Mouse (Mus musculus): ENCODE measurements around the gene Tom1l2. TPM values are rescaled to one million over a fixed set of nuclear protein-coding genes. Genes with fewer than 3 reads are reported as not detected.
A peak's percentile ranks its signal among the peaks of the same experiment; 100 is the strongest.

Tom1l2 gene
- polyA plus RNA-seq, 1 experiment from 2014 or later = 40.0 TPM

DNA sequence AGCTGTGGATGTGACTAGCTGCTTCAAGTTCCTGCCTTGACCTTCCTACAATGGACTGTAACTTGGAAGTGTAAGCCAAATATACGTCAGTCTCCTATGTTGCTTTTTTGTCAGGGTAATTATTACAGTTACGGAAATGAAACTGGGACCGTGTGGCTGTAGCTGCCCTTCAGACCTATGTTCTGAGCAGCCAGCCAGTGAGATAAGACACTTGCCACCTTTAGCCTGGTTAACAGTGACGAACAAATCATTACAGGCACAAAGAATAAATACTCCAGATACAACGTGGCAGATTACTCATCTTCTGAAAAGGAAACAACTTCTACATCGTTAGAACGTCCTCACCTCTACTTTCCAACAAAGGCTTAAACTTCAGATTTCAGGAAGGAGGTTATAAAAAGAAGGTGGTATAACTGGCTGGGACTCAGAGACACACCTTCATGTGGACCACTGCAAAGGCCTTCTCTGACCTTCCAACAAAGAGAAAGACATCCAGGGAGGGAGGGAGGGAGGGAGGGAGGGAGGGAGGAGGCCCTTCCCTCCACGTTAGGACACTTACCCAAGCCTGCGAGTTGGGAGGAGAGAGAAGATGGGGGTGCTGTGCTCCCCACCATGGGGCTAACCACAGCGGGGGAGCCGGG, 108.1 kb downstream of the Tom1l2 start:
- Histone ChIP-seq H3K9me3 (replicated peaks; ENCODE audit: control insufficient read depth, low read length) (peaks cover 4% of the 10 kb centered on the region; the same call in 1 of the 2 replicates), H3K36me3 (ENCODE audit: control insufficient read depth, insufficient read depth) (peaks cover 23% of the 10 kb centered on the region), H3K4me1 (ENCODE audit: control insufficient read depth, insufficient read depth, low read length) (peaks cover 11% of the 10 kb centered on the region; the same call in 1 of the 2 replicates), H3K4me2 (ENCODE audit: low read depth, low read length) (0 out of 2 replicates have a peak overlapping the region, but pooled peaks have one; percentile 8), H3K4me3 (ENCODE audit: low read length) (no peak overlapping the region), H3K27ac (ENCODE audit: low read length) (peak overlapping the region; percentile 54), H3K27me3 (ENCODE audit: control insufficient read depth, insufficient read depth, low read length) (no peaks in the 10 kb centered on the region), H3K9ac (ENCODE audit: low read length) (no peak overlapping the region)
- 54% methylated on average over 11 of the region's 11 CpGs for WGBS
- no peak for ATAC-seq (replicated peaks; ENCODE audit: extremely low read depth, insufficient read depth, low FRiP score)

DNA sequence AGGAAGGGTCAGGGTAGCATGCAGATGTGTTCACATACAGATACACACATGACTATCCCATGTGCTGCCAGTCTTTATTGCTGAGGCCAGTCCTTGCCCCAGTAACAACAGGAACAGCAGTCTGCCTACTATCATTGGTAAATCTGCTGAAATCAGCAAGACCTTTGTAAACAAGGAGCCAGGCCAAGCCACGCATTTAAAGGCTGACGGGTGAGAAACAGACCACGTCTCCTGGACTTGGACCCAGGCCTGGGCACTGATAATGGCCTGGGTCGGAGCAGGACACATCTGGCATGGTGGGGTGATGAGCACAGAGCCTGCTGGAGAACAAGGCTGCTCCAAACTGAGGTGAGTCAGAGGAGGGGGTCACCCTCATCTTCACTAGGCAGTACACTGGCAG, 112.2 kb downstream of the Tom1l2 start:
- no peak for ATAC-seq (replicated peaks; ENCODE audit: extremely low read depth, insufficient read depth, low FRiP score)
- no peaks in the 10 kb centered on the region for H3K27me3 ChIP-seq (ENCODE audit: control insufficient read depth, insufficient read depth, low read length)

DNA sequence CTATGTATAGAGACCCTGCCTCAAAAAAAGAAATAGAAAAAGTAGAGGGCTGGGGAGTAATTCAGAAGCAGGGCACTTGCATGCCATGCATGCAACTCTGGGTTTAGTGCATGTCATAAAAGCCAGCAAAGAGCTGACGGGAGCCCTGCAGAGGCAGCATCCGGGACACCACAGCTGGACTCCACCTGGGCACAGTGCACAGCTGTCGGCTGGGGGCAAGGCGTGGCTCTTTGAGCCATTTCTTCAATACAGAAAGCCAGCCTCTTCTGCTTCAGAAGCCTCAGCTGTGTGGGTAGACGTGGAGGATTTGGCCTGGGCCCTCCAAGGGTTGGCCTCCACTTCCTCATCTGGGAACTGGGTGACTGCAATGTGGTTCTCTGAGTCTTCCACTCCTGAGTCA, 117.4 kb downstream of the Tom1l2 start:
- H3K9me3 ChIP-seq (replicated peaks; ENCODE audit: control insufficient read depth, low read length) = peaks cover 4% of the 10 kb centered on the region; the same call in 1 of the 2 replicates
- WGBS = 87% methylated on average over 5 of the region's 5 CpGs
- H3K4me3 ChIP-seq (ENCODE audit: low read length) = no peak overlapping the region
- no peak overlapping the region for H3K4me2 ChIP-seq (ENCODE audit: low read depth, low read length)
- peaks cover 21% of the 10 kb centered on the region for H3K4me1 ChIP-seq (ENCODE audit: control insufficient read depth, insufficient read depth, low read length)
- no peak overlapping the region for H3K27ac ChIP-seq (ENCODE audit: low read length)
- no peak for ATAC-seq (replicated peaks; ENCODE audit: extremely low read depth, insufficient read depth, low FRiP score)
- H3K36me3 ChIP-seq (ENCODE audit: control insufficient read depth, insufficient read depth) = peaks cover 4% of the 10 kb centered on the region
- no peak overlapping the region for H3K9ac ChIP-seq (ENCODE audit: low read length)
- H3K27me3 ChIP-seq (ENCODE audit: control insufficient read depth, insufficient read depth, low read length) = no peaks in the 10 kb centered on the region

More for the DNA sequence above, 112.2 kb downstream of the Tom1l2 start:
- 61% methylated on average over 4 of the region's 4 CpGs for WGBS
- H3K4me1 ChIP-seq (ENCODE audit: control insufficient read depth, insufficient read depth, low read length) = 0 out of 2 replicates have a peak, but pooled peaks cover 4% of the 10 kb centered on the region
- no peak overlapping the region for H3K9ac ChIP-seq (ENCODE audit: low read length)
- no peak overlapping the region for H3K27ac ChIP-seq (ENCODE audit: low read length)
- no peak overlapping the region for H3K4me2 ChIP-seq (ENCODE audit: low read depth, low read length)
- H3K9me3 ChIP-seq (replicated peaks; ENCODE audit: control insufficient read depth, low read length) = peaks cover 4% of the 10 kb centered on the region; the same call in 1 of the 2 replicates
- no peak overlapping the region for H3K4me3 ChIP-seq (ENCODE audit: low read length)
- H3K36me3 ChIP-seq (ENCODE audit: control insufficient read depth, insufficient read depth) = peaks cover 23% of the 10 kb centered on the region

DNA sequence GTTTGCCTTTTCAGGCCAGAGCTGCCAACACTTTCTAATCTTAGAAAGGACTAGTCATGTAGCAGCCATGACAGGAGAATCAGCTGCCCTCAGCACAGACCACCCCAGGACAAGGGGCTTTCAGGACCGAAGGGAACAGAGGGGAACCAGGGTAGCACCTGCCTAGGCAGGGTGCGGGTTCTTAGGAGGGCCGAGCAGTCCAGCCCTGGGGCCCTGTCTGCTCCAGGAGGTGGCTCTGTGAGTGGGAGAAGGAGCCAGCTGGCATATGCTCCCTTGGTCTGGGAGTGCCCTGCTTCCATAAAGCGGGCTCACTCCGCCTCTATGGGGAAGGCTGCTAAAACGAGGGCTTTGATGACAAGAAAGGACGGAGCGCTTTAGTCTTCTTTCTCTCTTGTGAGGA, 119.5 kb downstream of the Tom1l2 start:
- Histone ChIP-seq H3K4me1 (ENCODE audit: control insufficient read depth, insufficient read depth, low read length) (peaks cover 33% of the 10 kb centered on the region), H3K9ac (ENCODE audit: low read length) (peak overlapping the region; percentile 39), H3K27ac (ENCODE audit: low read length) (peak overlapping the region; percentile 87), H3K4me3 (ENCODE audit: low read length) (no peak overlapping the region), H3K36me3 (ENCODE audit: control insufficient read depth, insufficient read depth) (no peaks in the 10 kb centered on the region; the same call in 1 of the 2 replicates), H3K4me2 (ENCODE audit: low read depth, low read length) (no peak overlapping the region), H3K27me3 (ENCODE audit: control insufficient read depth, insufficient read depth, low read length) (no peaks in the 10 kb centered on the region), H3K9me3 (replicated peaks; ENCODE audit: control insufficient read depth, low read length) (no peaks in the 10 kb centered on the region)
- ATAC-seq (replicated peaks; ENCODE audit: extremely low read depth, insufficient read depth, low FRiP score) = peak; percentile 21; the same call in 1 of the 2 replicates
- WGBS = 59% methylated on average over 8 of the region's 8 CpGs

DNA sequence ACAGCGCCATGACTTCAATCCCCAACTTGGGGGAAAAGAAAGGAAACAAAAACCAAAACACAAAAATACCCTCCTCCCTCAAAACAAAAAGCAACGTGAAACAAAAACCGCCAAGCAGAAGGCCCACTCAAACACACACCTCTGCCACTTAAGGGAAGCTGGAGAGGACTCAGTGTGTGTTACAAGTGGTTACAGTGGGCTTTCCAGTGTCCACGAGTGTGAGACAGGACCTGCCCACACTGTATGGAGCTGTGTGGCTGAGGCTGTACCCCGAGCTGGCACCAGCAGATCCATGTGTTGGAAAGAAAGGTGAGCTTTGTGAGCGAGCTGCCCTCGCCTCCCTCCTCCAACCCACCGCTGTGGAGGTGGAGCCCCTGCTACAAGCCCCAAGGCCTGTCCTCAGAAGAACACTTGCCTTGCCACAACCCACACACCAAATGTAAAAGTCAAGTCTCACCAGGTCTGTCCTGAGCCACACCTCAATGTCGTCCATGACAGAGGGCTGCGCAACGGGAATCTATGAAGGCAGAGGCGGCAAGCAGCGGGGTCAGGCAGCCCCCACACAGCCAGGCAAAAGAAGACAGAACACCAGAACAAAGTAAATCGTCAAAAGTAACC, 120.2 kb downstream of the Tom1l2 start:
- ATAC-seq (replicated peaks; ENCODE audit: extremely low read depth, insufficient read depth, low FRiP score) = no peak
- Histone ChIP-seq H3K4me2 (ENCODE audit: low read depth, low read length) (peak overlapping the region; percentile 5; the same call in 1 of the 2 replicates), H3K27me3 (ENCODE audit: control insufficient read depth, insufficient read depth, low read length) (no peaks in the 10 kb centered on the region), H3K36me3 (ENCODE audit: control insufficient read depth, insufficient read depth) (no peaks in the 10 kb centered on the region; the same call in 1 of the 2 replicates), H3K27ac (ENCODE audit: low read length) (peak overlapping the region; percentile 87), H3K9ac (ENCODE audit: low read length) (peak overlapping the region; percentile 18), H3K4me1 (ENCODE audit: control insufficient read depth, insufficient read depth, low read length) (peaks cover 35% of the 10 kb centered on the region), H3K4me3 (ENCODE audit: low read length) (no peak overlapping the region), H3K9me3 (replicated peaks; ENCODE audit: control insufficient read depth, low read length) (no peaks in the 10 kb centered on the region)
- 75% methylated on average over 14 of the region's 14 CpGs for WGBS

DNA sequence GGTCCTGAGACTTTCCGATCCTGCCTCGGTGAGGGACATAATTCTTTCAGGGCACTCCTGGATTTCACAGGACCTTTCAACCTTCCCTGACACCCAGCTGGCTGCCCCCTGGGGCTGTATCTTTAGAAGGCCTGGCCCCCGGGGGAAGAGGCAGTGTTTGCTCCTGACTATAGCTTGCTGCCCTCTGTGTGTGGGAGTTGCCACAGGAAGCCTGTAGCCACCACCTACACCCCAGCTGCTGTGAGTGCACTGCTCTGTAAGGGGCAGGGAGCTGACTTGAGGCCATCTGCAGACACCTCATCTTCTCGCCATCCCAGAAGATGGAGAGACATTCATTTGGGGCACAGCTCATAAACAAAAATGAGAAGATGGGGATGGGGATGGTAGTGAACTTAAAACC, 120.8 kb downstream of the Tom1l2 start:
- Histone ChIP-seq H3K4me2 (ENCODE audit: low read depth, low read length) (no peak overlapping the region), H3K9ac (ENCODE audit: low read length) (peak overlapping the region; percentile 40; the same call in 1 of the 2 replicates), H3K4me3 (ENCODE audit: low read length) (no peak overlapping the region), H3K36me3 (ENCODE audit: control insufficient read depth, insufficient read depth) (no peaks in the 10 kb centered on the region; the same call in 1 of the 2 replicates), H3K9me3 (replicated peaks; ENCODE audit: control insufficient read depth, low read length) (no peaks in the 10 kb centered on the region), H3K27ac (ENCODE audit: low read length) (peak overlapping the region; percentile 24; the same call in 1 of the 2 replicates), H3K27me3 (ENCODE audit: control insufficient read depth, insufficient read depth, low read length) (no peaks in the 10 kb centered on the region), H3K4me1 (ENCODE audit: control insufficient read depth, insufficient read depth, low read length) (peaks cover 35% of the 10 kb centered on the region)
- 49% methylated on average over 4 of the region's 4 CpGs for WGBS
- no peak for ATAC-seq (replicated peaks; ENCODE audit: extremely low read depth, insufficient read depth, low FRiP score)

DNA sequence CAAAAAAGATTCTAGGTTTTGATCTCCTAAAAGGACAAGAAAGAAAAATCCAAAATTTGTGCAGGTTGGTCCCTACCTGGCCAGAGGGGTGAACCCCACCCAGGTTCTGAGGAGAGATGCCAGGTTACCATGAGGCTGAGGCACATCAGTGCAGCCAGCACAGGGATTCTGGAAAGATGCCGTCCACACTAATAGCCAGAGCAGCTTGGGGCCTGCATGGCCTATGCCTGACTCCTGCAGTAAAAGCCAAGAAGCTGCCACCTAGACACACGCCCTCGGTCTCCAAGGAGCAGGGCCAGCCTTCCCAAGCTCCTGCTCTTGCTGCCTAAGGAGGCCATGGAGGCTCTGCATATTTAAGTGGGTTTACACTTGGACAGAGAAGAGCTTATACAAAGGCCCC, 121.4 kb downstream of the Tom1l2 start:
- ATAC-seq (replicated peaks; ENCODE audit: extremely low read depth, insufficient read depth, low FRiP score) = no peak
- no peak overlapping the region; the same call in 1 of the 2 replicates for H3K9ac ChIP-seq (ENCODE audit: low read length)
- WGBS = 83% methylated on average over 3 of the region's 3 CpGs
- H3K27ac ChIP-seq (ENCODE audit: low read length) = no peak overlapping the region
- H3K4me3 ChIP-seq (ENCODE audit: low read length) = no peak overlapping the region
- no peaks in the 10 kb centered on the region for H3K36me3 ChIP-seq (ENCODE audit: control insufficient read depth, insufficient read depth)
- H3K4me1 ChIP-seq (ENCODE audit: control insufficient read depth, insufficient read depth, low read length) = peaks cover 35% of the 10 kb centered on the region
- no peaks in the 10 kb centered on the region for H3K9me3 ChIP-seq (replicated peaks; ENCODE audit: control insufficient read depth, low read length)
- H3K27me3 ChIP-seq (ENCODE audit: control insufficient read depth, insufficient read depth, low read length) = no peaks in the 10 kb centered on the region
- H3K4me2 ChIP-seq (ENCODE audit: low read depth, low read length) = no peak overlapping the region

DNA sequence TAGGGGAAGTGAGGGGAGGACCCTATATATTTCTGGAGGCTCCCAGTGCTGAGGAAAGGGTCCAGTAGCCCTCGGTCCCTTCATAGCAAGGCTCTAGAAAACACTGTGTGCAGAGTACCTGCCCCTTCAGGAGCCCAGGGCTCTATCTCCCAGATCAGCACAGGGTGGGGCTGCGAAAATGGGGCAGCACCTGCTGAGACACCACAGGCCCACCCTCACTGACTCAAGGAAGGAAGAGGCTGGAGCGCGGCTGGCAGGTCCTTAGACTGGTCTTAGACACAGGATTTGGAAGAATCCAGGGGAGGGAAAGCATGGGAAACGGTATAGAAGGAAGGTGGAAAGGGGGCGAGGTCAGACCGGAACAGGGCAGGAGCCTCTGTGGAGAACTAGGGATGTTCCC, 122.2 kb downstream of the Tom1l2 start:
- Histone ChIP-seq H3K27me3 (ENCODE audit: control insufficient read depth, insufficient read depth, low read length) (no peaks in the 10 kb centered on the region), H3K4me1 (ENCODE audit: control insufficient read depth, insufficient read depth, low read length) (peaks cover 42% of the 10 kb centered on the region), H3K4me3 (ENCODE audit: low read length) (no peak overlapping the region), H3K4me2 (ENCODE audit: low read depth, low read length) (no peak overlapping the region), H3K9me3 (replicated peaks; ENCODE audit: control insufficient read depth, low read length) (no peaks in the 10 kb centered on the region), H3K9ac (ENCODE audit: low read length) (no peak overlapping the region), H3K36me3 (ENCODE audit: control insufficient read depth, insufficient read depth) (no peaks in the 10 kb centered on the region), H3K27ac (ENCODE audit: low read length) (no peak overlapping the region)
- no peak for ATAC-seq (replicated peaks; ENCODE audit: extremely low read depth, insufficient read depth, low FRiP score)
- WGBS = 83% methylated on average over 7 of the region's 7 CpGs

DNA sequence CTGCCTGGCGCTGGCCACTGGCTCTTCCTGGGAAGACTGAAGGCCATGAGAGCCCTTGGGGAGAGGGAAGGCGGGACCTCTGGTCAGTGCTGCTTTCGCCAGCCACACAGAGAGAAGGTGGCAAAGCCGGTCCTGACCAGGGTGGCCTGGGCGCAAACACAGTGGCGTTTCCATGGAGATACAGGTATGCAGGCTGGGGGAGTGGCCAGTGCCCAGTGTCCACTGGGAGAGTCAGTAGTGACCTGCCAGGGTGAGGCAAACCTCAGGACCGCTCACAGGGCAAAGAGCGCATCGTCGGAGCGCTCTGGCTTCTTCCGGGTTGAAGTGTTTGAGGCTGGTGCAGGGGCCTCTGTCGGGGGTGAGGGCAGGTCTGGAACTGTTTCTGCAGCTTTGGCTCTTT, 122.9 kb downstream of the Tom1l2 start:
- Histone ChIP-seq H3K27me3 (ENCODE audit: control insufficient read depth, insufficient read depth, low read length) (no peaks in the 10 kb centered on the region), H3K9me3 (replicated peaks; ENCODE audit: control insufficient read depth, low read length) (no peaks in the 10 kb centered on the region), H3K36me3 (ENCODE audit: control insufficient read depth, insufficient read depth) (no peaks in the 10 kb centered on the region), H3K27ac (ENCODE audit: low read length) (no peak overlapping the region), H3K4me2 (ENCODE audit: low read depth, low read length) (no peak overlapping the region), H3K4me3 (ENCODE audit: low read length) (no peak overlapping the region), H3K4me1 (ENCODE audit: control insufficient read depth, insufficient read depth, low read length) (peaks cover 45% of the 10 kb centered on the region), H3K9ac (ENCODE audit: low read length) (no peak overlapping the region)
- 73% methylated on average over 13 of the region's 13 CpGs for WGBS
- no peak for ATAC-seq (replicated peaks; ENCODE audit: extremely low read depth, insufficient read depth, low FRiP score)
